Comparison of ENCODE assay signal across 16 mouse cellular contexts in genomic region chr10:128124831-128125230, GRCm38 (mm10).
"Had no signal": no experiment of that assay in that cellular context is flagged by ENCODE, and none has a peak within 500 bp of the region (broad histone marks: within the 10 kb centered on the region; RNA-seq: fewer than 3 reads in every experiment).

No protein-coding gene starts in this region.

- H3K4me3 ChIP-seq: neural tube, embryonic 13.5 days; neural tube, embryonic 15.5 days; stomach, embryonic 15.5 days had no signal

- DNase-seq: retina, postnatal 1 day; right cerebral cortex, adult 18-20 months; right cerebral cortex, postnatal 14 days; right cerebral cortex, postnatal 25 days; right cerebral cortex, postnatal 4 days; spleen, adult 18-20 months; thymus, adult 18-20 months; thymus, adult 2 months; thymus, postnatal 14 days; thymus, postnatal 25 days; thymus, postnatal 36 days; thymus, postnatal 4 days had no signal

- H3K9me3 ChIP-seq: neural tube, embryonic 13.5 days; neural tube, embryonic 15.5 days; stomach, embryonic 15.5 days had no signal

- H3K4me2 ChIP-seq: neural tube, embryonic 13.5 days; neural tube, embryonic 15.5 days; stomach, embryonic 15.5 days had no signal

- H3K4me1 ChIP-seq: neural tube, embryonic 13.5 days; neural tube, embryonic 15.5 days; stomach, embryonic 15.5 days had no signal

- H3K27ac ChIP-seq: neural tube, embryonic 13.5 days; neural tube, embryonic 15.5 days; stomach, embryonic 15.5 days; stomach, postnatal 0 days had no signal

- H3K27me3 ChIP-seq: neural tube, embryonic 13.5 days; neural tube, embryonic 15.5 days; stomach, embryonic 15.5 days had no signal

- H3K9ac ChIP-seq: neural tube, embryonic 13.5 days; neural tube, embryonic 15.5 days; stomach, embryonic 15.5 days had no signal
